Mouse (Mus musculus) heart, adult 2 months (tissue): ENCODE measurements around the gene Olfr960. TPM values are rescaled to one million over a fixed set of nuclear protein-coding genes. Genes with fewer than 3 reads are reported as not detected.

ENCODE experiments used
- DNase-seq, 2 experiments: peaks; one replicate each; pipeline ENCODE4 v3.0.0; 2021
- H3K27ac ChIP-seq: fragments of 200-600 bp; 2 replicates; pipeline ENCODE4 v1.8.1; 2022
- H3K27me3 ChIP-seq: fragments of 200-500 bp; 2 replicates; pipeline ENCODE4 v1.6.1; 2012; ENCODE audit warnings: mild to moderate bottlenecking, low read length, inconsistent platforms, mixed read lengths; ENCODE audit not compliant: control insufficient read depth, insufficient read depth
- H3K36me3 ChIP-seq: fragments of 200-500 bp; 2 replicates; pipeline ENCODE4 v1.6.1; 2012; ENCODE audit warnings: low read length, inconsistent platforms; ENCODE audit not compliant: control insufficient read depth, insufficient read depth
- H3K4me1 ChIP-seq: fragments of 200-500 bp; 2 replicates; pipeline ENCODE4 v1.6.1; 2011; ENCODE audit warnings: low read length; ENCODE audit not compliant: control insufficient read depth, insufficient read depth
- H3K4me3 ChIP-seq: fragments of 200-600 bp; 2 replicates; pipeline ENCODE4 v1.8.1; 2022
- H3K79me2 ChIP-seq: fragments of 200-500 bp; replicated peaks from 2 replicates; pipeline ENCODE4 v1.6.1; 2012; ENCODE audit warnings: mild to moderate bottlenecking, inconsistent platforms, low read length, moderate library complexity, mixed read lengths; ENCODE audit not compliant: control insufficient read depth, insufficient read depth
- H3K9ac ChIP-seq: fragments of 200-500 bp; 2 replicates; pipeline ENCODE4 v1.6.1; 2012; ENCODE audit warnings: low read depth, mild to moderate bottlenecking, control low read depth, inconsistent platforms, low read length, mixed read lengths
- CTCF ChIP-seq: fragments of 200-600 bp; IDR thresholded peaks from 2 replicates; pipeline ENCODE4 v1.8.1; 2022; ENCODE audit warnings: antibody characterized with exemption, mild to moderate bottlenecking, moderate library complexity
- EP300 ChIP-seq: fragments of 200-500 bp; IDR thresholded peaks from 2 replicates; pipeline ENCODE4 v1.6.1; 2011; ENCODE audit warnings: low read depth, low read length, control low read depth; ENCODE audit not compliant: insufficient read depth
- POLR2A ChIP-seq: fragments of 200-500 bp; IDR thresholded peaks from 2 replicates; pipeline ENCODE4 v1.6.1; 2011; ENCODE audit warnings: mild to moderate bottlenecking, low read depth, low read length, control low read depth; ENCODE audit not compliant: insufficient read depth
- WGBS: fragments of 180-500 bp; shearing (Covaris S2); methylation state at CpG from one replicate; pipeline ENCODE4 v1.1.7; 2018; 5-methylcytosine and 5-hydroxymethylcytosine counted together
- intact Hi-C: fragments of 180-260 bp; cut with DNase I; formaldehyde crosslinking; loops from one replicate; pipeline ENCODE4 v1.15.1; 2025
- polyA plus RNA-seq: library from polyadenylated mRNA; depleted of rRNA; stranded (reverse); fragments of >200 nt; gene quantifications from 2 replicates; pipeline ENCODE4 v1.2.3, GENCODE M21; 2012; rRNA removed
- total RNA-seq, 2 experiments: library from RNA; stranded (reverse); gene quantifications; 2 replicates each; pipeline ENCODE4 v1.2.3; 2021

Olfr960 gene
- total and polyA plus RNA-seq, 3 experiments, result not detected

GRCm38 (mm10) chr9:39633913-39634594 lies 12.9 kb downstream of the Olfr960 start:
- 15% methylated on average over 4 of the region's 4 CpGs for WGBS
- DNase-seq, result no peak
- intact Hi-C loops, result no loop called here
- Histone ChIP-seq H3K36me3 (no peaks in the 10 kb centered on the region), H3K79me2 (no peaks in the 10 kb centered on the region), H3K4me1 (no peaks in the 10 kb centered on the region), H3K4me3 (no peak overlapping the region), H3K9ac (no peak overlapping the region), H3K27ac (no peak overlapping the region), H3K27me3 (no peaks in the 10 kb centered on the region)
- no peak for TF ChIP-seq POLR2A
- no peak for TF ChIP-seq CTCF
- no peak for TF ChIP-seq EP300

GRCm38 (mm10) chr9:39644785-39645184 lies 23.6 kb downstream of the Olfr960 start, which contains the start of gene Olfr961:
TSS of gene Olfr961 (plus strand) at chr9:39645085.
- H3K4me3 ChIP-seq, result no peak within 1 kb of the TSS
- H3K36me3 ChIP-seq, result no peaks in the 10 kb centered on the region
- TF ChIP-seq POLR2A (no peak), EP300 (no peak), CTCF (no peak)
- H3K9ac ChIP-seq, result no peak within 1 kb of the TSS
- no peak within 1 kb of the TSS for H3K27ac ChIP-seq
- no peaks in the 10 kb centered on the region for H3K27me3 ChIP-seq
- no peaks in the 10 kb centered on the region for H3K4me1 ChIP-seq
- DNase-seq, result no peak
- H3K79me2 ChIP-seq, result no peaks in the 10 kb centered on the region
- intact Hi-C loops, result no loop called here

GRCm38 (mm10) chr9:39647382-39647781 lies 26.2 kb downstream of the Olfr960 start:
- intact Hi-C loops, result no loop called here
- Histone ChIP-seq H3K27me3 (no peaks in the 10 kb centered on the region), H3K9ac (no peak overlapping the region), H3K4me1 (no peaks in the 10 kb centered on the region), H3K79me2 (no peaks in the 10 kb centered on the region), H3K27ac (no peak overlapping the region), H3K36me3 (no peaks in the 10 kb centered on the region), H3K4me3 (no peak overlapping the region)
- WGBS, result 82% methylated on average over 4 of the region's 4 CpGs
- TF ChIP-seq EP300, result no peak
- TF ChIP-seq CTCF, result no peak
- TF ChIP-seq POLR2A, result no peak
- DNase-seq, result no peak

- no peaks in the 10 kb centered on the region for H3K27me3 ChIP-seq
- H3K79me2 ChIP-seq, result no peaks in the 10 kb centered on the region
- H3K4me1 ChIP-seq, result no peaks in the 10 kb centered on the region
- intact Hi-C loops, result no loop called here
- no peak for TF ChIP-seq EP300
- TF ChIP-seq CTCF, result no peak
- no peak for TF ChIP-seq POLR2A
- H3K4me3 ChIP-seq, result no peak overlapping the region
- no peak for DNase-seq
- no peak overlapping the region for H3K27ac ChIP-seq
- no peak overlapping the region for H3K9ac ChIP-seq
- 39% methylated on average over 6 of the region's 6 CpGs for WGBS
- H3K36me3 ChIP-seq, result no peaks in the 10 kb centered on the region
Observed at GRCm38 (mm10) chr9:39654756-39655396, 33.7 kb downstream of the Olfr960 start.

GRCm38 (mm10) chr9:39666905-39667304 lies 45.7 kb downstream of the Olfr960 start, which contains the start of gene Olfr963:
TSS of gene Olfr963 (plus strand) at chr9:39667205.
- DNase-seq, result no peak
- Histone ChIP-seq H3K4me3 (no peak within 1 kb of the TSS), H3K9ac (no peak within 1 kb of the TSS), H3K36me3 (no peaks in the 10 kb centered on the region), H3K27ac (no peak within 1 kb of the TSS), H3K4me1 (no peaks in the 10 kb centered on the region), H3K27me3 (no peaks in the 10 kb centered on the region), H3K79me2 (no peaks in the 10 kb centered on the region)
- TF ChIP-seq EP300, result no peak
- intact Hi-C loops, result no loop called here
- 86% methylated on average over 1 of the region's 1 CpGs for WGBS

GRCm38 (mm10) chr9:39669723-39670122 lies 48.5 kb downstream of the Olfr960 start:
- 60% methylated on average over 2 of the region's 2 CpGs for WGBS
- H3K9ac ChIP-seq, result no peak overlapping the region
- H3K4me3 ChIP-seq, result no peak overlapping the region
- H3K79me2 ChIP-seq, result no peaks in the 10 kb centered on the region
- no peak for TF ChIP-seq CTCF
- TF ChIP-seq POLR2A, result no peak
- no peak for TF ChIP-seq EP300
- no peak for DNase-seq
- H3K27me3 ChIP-seq, result no peaks in the 10 kb centered on the region
- H3K4me1 ChIP-seq, result no peaks in the 10 kb centered on the region
- no peaks in the 10 kb centered on the region for H3K36me3 ChIP-seq
- H3K27ac ChIP-seq, result no peak overlapping the region
- intact Hi-C loops, result no loop called here

Other genes starting within 250 kb of the Olfr960 start
- gene Olfr951, start 234.0 kb upstream of the Olfr960 start, total RNA-seq, result not detected
- gene Olfr951, start 234.0 kb upstream of the Olfr960 start, polyA plus RNA-seq, result not detected in 2 replicates
- gene Olfr952, start 194.2 kb upstream of the Olfr960 start, total RNA-seq, result not detected
- not detected in 2 replicates for gene Olfr952, start 194.2 kb upstream of the Olfr960 start, polyA plus RNA-seq
- not detected for gene Olfr954, start 164.7 kb upstream of the Olfr960 start, total RNA-seq
- not detected in 2 replicates for gene Olfr954, start 164.7 kb upstream of the Olfr960 start, polyA plus RNA-seq
- not detected for gene Olfr955, start 149.4 kb upstream of the Olfr960 start, total RNA-seq
- not detected in 2 replicates for gene Olfr955, start 149.4 kb upstream of the Olfr960 start, polyA plus RNA-seq
- gene Olfr44, start 127.4 kb upstream of the Olfr960 start, total RNA-seq, result not detected
- gene Olfr44, start 127.4 kb upstream of the Olfr960 start, polyA plus RNA-seq, result not detected in 2 replicates
- gene Olfr957, start 105.6 kb upstream of the Olfr960 start, total RNA-seq, result not detected
- not detected in 2 replicates for gene Olfr957, start 105.6 kb upstream of the Olfr960 start, polyA plus RNA-seq
- not detected for gene Olfr958, start 67.3 kb upstream of the Olfr960 start, total RNA-seq
- not detected in 2 replicates for gene Olfr958, start 67.3 kb upstream of the Olfr960 start, polyA plus RNA-seq
- not detected for gene Olfr959, start 45.8 kb upstream of the Olfr960 start, total RNA-seq
- not detected in 2 replicates for gene Olfr959, start 45.8 kb upstream of the Olfr960 start, polyA plus RNA-seq
- under 1 TPM; 0.14 to 0.26 TPM for gene AW551984, start 17.0 kb upstream of the Olfr960 start, total RNA-seq
- gene AW551984, start 17.0 kb upstream of the Olfr960 start, polyA plus RNA-seq, result 0.20 and 0.67 TPM in 2 replicates
- gene Olfr148, start 10.7 kb upstream of the Olfr960 start, total RNA-seq, result not detected
- not detected in 2 replicates for gene Olfr148, start 10.7 kb upstream of the Olfr960 start, polyA plus RNA-seq
- gene Olfr961, start 23.7 kb downstream of the Olfr960 start, total RNA-seq, result not detected
- not detected in 2 replicates for gene Olfr961, start 23.7 kb downstream of the Olfr960 start, polyA plus RNA-seq
- not detected for gene Olfr963, start 45.8 kb downstream of the Olfr960 start, total RNA-seq
- gene Olfr963, start 45.8 kb downstream of the Olfr960 start, polyA plus RNA-seq, result not detected in 2 replicates
- not detected for gene Olfr149, start 85.7 kb downstream of the Olfr960 start, total RNA-seq
- gene Olfr149, start 85.7 kb downstream of the Olfr960 start, polyA plus RNA-seq, result not detected in 2 replicates
- not detected for gene Olfr965, start 90.0 kb downstream of the Olfr960 start, total RNA-seq
- gene Olfr965, start 90.0 kb downstream of the Olfr960 start, polyA plus RNA-seq, result not detected in 2 replicates
- gene Olfr150, start 109.6 kb downstream of the Olfr960 start, total RNA-seq, result not detected
- not detected in 2 replicates for gene Olfr150, start 109.6 kb downstream of the Olfr960 start, polyA plus RNA-seq
- not detected for gene Olfr967, start 124.9 kb downstream of the Olfr960 start, total RNA-seq
- not detected in 2 replicates for gene Olfr967, start 124.9 kb downstream of the Olfr960 start, polyA plus RNA-seq
- not detected for gene Olfr968, start 161.9 kb downstream of the Olfr960 start, total RNA-seq
- gene Olfr968, start 161.9 kb downstream of the Olfr960 start, polyA plus RNA-seq, result not detected in 2 replicates
- not detected for gene Olfr969, start 169.6 kb downstream of the Olfr960 start, total RNA-seq
- gene Olfr969, start 169.6 kb downstream of the Olfr960 start, polyA plus RNA-seq, result not detected in 2 replicates
- not detected for gene Olfr970, start 187.5 kb downstream of the Olfr960 start, total RNA-seq
- gene Olfr970, start 187.5 kb downstream of the Olfr960 start, polyA plus RNA-seq, result not detected in 2 replicates
- not detected for gene Olfr971, start 215.5 kb downstream of the Olfr960 start, total RNA-seq
- gene Olfr971, start 215.5 kb downstream of the Olfr960 start, polyA plus RNA-seq, result not detected in 2 replicates
- not detected for gene Olfr972, start 245.0 kb downstream of the Olfr960 start, total RNA-seq
- gene Olfr972, start 245.0 kb downstream of the Olfr960 start, polyA plus RNA-seq, result not detected in 2 replicates